Mouse (Mus musculus) embryo, embryonic 9.5 days (tissue): ENCODE measurements around the gene BC030867.

Experiments
- DNase-seq: peaks from one replicate; pipeline ENCODE4 v3.0.0-alpha.2; 2017; ENCODE audit errors: extremely low spot score

Gene BC030867

GRCm38 (mm10) chr11:102248630-102249230 lies at the start of gene BC030867:
TSS of gene BC030867 (plus strand) at chr11:102248882.
- peak; percentile 99 for DNase-seq

GRCm38 (mm10) chr11:102199856-102200255 lies 48.8 kb upstream of the BC030867 start:
- no peak for DNase-seq

GRCm38 (mm10) chr11:102201408-102201821 lies 47.3 kb upstream of the BC030867 start:
- DNase-seq = no peak

- DNase-seq = no peak
Measured at GRCm38 (mm10) chr11:102206481-102206880, 42.2 kb upstream of the BC030867 start.

- DNase-seq = peak; percentile 79
Measured at GRCm38 (mm10) chr11:102207825-102208777, 40.6 kb upstream of the BC030867 start.

GRCm38 (mm10) chr11:102208846-102209245 lies 39.8 kb upstream of the BC030867 start:
- no peak for DNase-seq

- no peak for DNase-seq
Measured at GRCm38 (mm10) chr11:102209742-102210141, 38.9 kb upstream of the BC030867 start.

GRCm38 (mm10) chr11:102210185-102210584 lies 38.5 kb upstream of the BC030867 start:
- no peak for DNase-seq

GRCm38 (mm10) chr11:102211011-102211410 lies 37.7 kb upstream of the BC030867 start:
- no peak for DNase-seq

GRCm38 (mm10) chr11:102211936-102212341 lies 36.7 kb upstream of the BC030867 start:
- DNase-seq = no peak

- DNase-seq = no peak
Measured at GRCm38 (mm10) chr11:102214430-102215156, 34.1 kb upstream of the BC030867 start.

GRCm38 (mm10) chr11:102215511-102215910 lies 33.2 kb upstream of the BC030867 start:
- DNase-seq = no peak

- no peak for DNase-seq
Measured at GRCm38 (mm10) chr11:102216056-102216885, 32.4 kb upstream of the BC030867 start.

- DNase-seq = no peak
Measured at GRCm38 (mm10) chr11:102216886-102217240, 31.8 kb upstream of the BC030867 start.

- DNase-seq = no peak
Measured at GRCm38 (mm10) chr11:102217396-102217795, 31.3 kb upstream of the BC030867 start.

GRCm38 (mm10) chr11:102217876-102218430 lies 30.7 kb upstream of the BC030867 start:
- DNase-seq = no peak

GRCm38 (mm10) chr11:102218783-102219182 lies 29.9 kb upstream of the BC030867 start:
- peak; percentile 82 for DNase-seq

- DNase-seq = no peak
Measured at GRCm38 (mm10) chr11:102219247-102219993, 29.3 kb upstream of the BC030867 start.

- DNase-seq = no peak
Measured at GRCm38 (mm10) chr11:102219994-102220346, 28.7 kb upstream of the BC030867 start.

GRCm38 (mm10) chr11:102220451-102220850 lies 28.2 kb upstream of the BC030867 start:
- DNase-seq = no peak
